Mouse (Mus musculus) 3T3-L1 (cell line): ENCODE results near the gene Stambp.
A peak's percentile ranks its signal among the peaks of the same experiment; 100 is the strongest.

Experiments
- DNase-seq: peaks from one replicate; pipeline ENCODE4 v3.0.0-alpha.2; 2015; ENCODE audit warnings: low read depth, low spot score

Gene Stambp

DNA sequence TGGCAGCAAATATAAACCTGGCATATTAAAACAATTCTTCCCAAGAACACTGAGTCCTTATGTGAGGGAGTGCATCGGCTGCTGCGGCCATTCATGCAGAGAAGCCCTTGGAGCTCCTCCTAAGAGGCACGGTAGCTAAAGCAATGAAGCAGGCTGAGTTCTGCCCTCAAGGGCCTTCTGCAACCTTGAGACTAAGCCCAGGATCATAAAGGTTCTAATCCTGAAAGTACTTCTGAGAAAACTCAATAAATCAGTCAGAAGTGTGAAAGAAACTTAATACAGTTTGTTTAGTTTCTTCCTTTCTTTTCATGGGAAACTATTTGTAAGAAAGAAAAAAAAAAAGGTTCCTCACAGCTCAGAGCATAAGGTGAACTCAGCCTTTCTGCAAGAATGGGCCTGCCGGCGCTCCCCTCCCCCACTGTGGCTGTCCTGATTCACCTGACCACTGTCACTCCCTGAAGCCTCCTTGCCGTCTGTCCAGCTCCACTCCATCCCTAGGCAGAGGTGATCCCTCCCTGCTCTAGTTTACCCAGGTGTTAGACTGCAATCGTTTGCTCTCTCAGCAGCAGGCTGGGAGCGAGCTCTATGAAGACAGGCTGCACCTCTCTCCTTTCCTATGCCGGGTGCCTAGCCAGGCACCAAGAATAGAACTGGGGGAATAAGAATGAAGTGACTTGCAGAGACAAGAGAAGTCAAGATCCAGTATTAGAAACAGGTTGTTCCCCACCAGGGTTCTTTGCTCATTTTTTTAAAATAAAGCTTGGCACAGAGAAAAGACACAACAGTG, 70.8 kb downstream of the Stambp start:
- no peak for DNase-seq

DNA sequence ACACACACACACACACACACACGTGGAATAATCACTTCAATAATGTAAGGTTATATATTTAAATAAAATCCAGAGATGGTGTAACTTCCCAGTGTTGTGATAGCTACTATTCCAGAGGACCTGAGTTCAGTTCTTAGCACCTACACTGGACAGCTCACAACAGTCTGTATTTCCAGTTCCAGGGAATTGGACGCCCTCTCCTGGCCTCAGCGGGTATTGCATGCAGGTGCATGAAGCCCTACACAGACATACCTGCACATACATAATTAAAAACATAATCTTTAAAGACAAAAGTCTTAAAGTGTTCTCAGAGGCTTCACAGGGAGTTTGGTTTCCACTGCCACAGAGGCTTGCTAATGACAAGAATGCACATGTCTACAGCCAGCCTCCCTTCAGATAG, 72.1 kb downstream of the Stambp start:
- no peak for DNase-seq

DNA sequence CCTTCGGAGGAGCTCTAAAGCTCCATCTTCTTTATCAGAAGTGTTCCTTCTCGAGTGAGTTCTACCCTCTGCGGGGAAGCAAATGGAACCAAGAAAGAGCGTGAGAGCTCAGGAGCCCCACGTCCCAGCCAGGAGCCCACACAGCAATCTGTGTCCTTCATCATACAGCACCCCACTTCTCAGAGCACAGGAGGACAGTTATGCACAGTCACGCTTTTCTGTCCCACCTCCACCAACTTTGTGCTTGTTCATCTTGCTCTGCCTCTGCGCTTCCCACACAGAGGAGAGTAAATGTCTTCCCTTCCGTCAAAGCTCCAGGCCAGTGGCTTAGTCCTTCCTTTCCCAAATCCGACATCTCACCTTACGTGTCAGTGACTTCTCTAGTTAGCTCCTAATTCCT, 73.5 kb downstream of the Stambp start:
- DNase-seq, result no peak

DNA sequence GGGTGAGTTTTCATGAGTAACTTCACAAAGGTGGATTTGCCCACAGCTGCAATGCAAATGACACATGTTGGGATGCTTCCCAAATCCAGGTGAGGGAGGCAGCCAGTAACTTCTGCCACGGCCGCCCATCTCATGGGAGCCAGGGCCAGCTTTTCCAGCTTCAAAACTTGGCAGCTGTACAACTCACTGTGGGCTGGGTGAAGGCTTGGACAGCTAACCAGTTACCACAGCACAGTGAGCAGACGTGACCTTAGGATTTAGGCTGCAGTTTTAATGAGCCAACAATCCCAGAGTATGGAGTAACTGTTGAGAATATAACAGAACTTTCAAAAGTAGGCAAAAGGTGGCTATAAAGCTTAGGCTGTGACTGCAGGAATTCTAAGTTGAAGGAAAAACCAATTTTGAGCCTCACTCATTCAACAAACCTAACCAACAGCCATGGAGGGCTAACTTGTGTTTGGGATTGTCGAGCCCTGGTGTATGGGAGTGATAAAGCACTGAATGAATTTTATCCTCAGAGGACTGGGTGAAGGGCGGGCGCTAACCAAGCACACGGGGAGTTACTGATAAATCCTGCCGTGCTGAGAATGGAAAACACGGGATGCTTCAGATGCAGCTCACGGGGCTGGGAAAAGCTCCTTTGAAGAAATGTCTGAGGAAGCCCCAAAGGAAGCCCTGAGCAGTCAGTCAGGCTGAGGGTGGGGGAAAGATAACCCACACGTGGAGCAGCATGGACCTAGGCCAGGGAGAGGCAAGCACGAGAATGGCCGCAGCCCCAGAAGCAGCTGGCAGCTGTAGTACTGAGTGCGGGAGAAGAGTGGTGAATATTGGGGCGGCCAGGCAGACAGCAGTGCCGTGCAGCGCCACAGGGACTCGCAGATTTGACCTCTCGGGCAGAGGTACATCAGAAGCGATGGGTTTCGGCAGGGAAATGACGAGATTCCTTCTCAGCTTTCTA, 75.5 kb downstream of the Stambp start:
- DNase-seq, result peak; percentile 81

DNA sequence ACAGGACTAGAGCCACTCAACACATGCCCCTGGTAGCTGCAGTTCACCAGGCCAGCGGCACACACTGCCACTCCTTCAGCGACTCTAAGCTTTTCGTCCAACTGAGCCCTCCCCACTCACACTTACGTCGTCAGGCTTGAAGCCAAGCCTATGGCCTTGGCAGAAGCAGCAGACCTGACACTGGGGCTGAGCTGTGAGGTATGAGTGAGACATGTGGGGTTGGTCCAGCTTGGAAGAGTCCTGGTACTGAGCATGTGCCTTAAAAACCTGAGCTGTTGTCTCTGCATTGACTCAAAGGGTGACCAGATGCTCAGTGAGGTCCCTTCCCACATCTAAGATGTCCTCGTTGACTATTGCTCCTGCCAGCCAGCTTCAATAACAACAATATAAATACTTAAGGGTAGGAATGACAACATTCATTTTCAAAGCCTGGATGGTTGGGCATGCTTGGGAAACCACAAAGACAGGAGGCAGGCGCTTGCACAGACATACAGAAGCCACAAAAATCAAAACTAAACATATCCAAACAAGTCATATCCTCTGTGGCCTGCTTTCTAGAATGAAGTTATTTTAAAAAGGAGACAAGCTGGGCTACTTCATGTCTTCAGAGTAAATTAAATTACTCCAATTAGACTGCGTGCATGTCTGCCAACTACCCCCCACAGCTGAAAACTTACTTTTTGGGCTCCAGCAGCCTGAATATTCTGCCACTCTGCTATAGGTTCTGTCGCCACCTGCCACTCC, 76.3 kb downstream of the Stambp start:
- DNase-seq, result peak; percentile 94
